Mouse (Mus musculus) gastrocnemius, adult 2 months (tissue): ENCODE data around the gene Gtf2a1l. TPM values are rescaled to one million over a fixed set of nuclear protein-coding genes. Genes with fewer than 3 reads are reported as not detected.

ENCODE experiments used
- DNase-seq: peaks from one replicate; pipeline ENCODE4 v3.0.0; 2022
- H3K27ac ChIP-seq: fragments of 200-600 bp; 2 replicates; pipeline ENCODE4 v1.8.1; 2022; ENCODE audit warnings: mild to moderate bottlenecking
- H3K4me3 ChIP-seq: fragments of 200-600 bp; 2 replicates; pipeline ENCODE4 v1.8.1; 2022; ENCODE audit warnings: mild to moderate bottlenecking, moderate library complexity
- CTCF ChIP-seq: fragments of 200-600 bp; IDR thresholded peaks from 2 replicates; pipeline ENCODE4 v1.8.1; 2022; ENCODE audit warnings: antibody characterized with exemption, mild to moderate bottlenecking, moderate library complexity
- intact Hi-C: fragments of 180-260 bp; cut with DNase I; formaldehyde crosslinking; loops from one replicate; pipeline ENCODE4 v1.15.1; 2025
- total RNA-seq, 2 experiments: library from RNA; stranded (reverse); gene quantifications; 2 replicates each; pipeline ENCODE4 v1.2.3; 2021

The Gtf2a1l gene
- total RNA-seq, 2 experiments from 2014 or later: not detected

GRCm38 (mm10) chr17:88670800-88671199, 2.3 kb downstream of the Gtf2a1l start:
- no peak overlapping the region for H3K4me3 ChIP-seq
- no peak overlapping the region for H3K27ac ChIP-seq
- DNase-seq: no peak
- TF ChIP-seq CTCF: no peak
- intact Hi-C loops: no loop called here

- no peak overlapping the region for H3K4me3 ChIP-seq
- TF ChIP-seq CTCF: no peak
- intact Hi-C loops: no loop called here
- DNase-seq: no peak
- H3K27ac ChIP-seq: no peak overlapping the region
Observed at GRCm38 (mm10) chr17:88675310-88676309, 7.2 kb downstream of the Gtf2a1l start.

- no peak for TF ChIP-seq CTCF
- Histone ChIP-seq H3K27ac (no peak overlapping the region), H3K4me3 (no peak overlapping the region)
- intact Hi-C loops: no loop called here
- DNase-seq: no peak
Observed at GRCm38 (mm10) chr17:88688226-88688625, 19.8 kb downstream of the Gtf2a1l start.

- TF ChIP-seq CTCF: no peak
- Histone ChIP-seq H3K4me3 (no peak overlapping the region), H3K27ac (no peak overlapping the region)
- intact Hi-C loops: no loop called here
- no peak for DNase-seq
Observed at GRCm38 (mm10) chr17:88696656-88697333, 28.3 kb downstream of the Gtf2a1l start.

GRCm38 (mm10) chr17:88700901-88701300, 32.4 kb downstream of the Gtf2a1l start:
- Histone ChIP-seq H3K4me3 (no peak overlapping the region), H3K27ac (no peak overlapping the region)
- intact Hi-C loops: no loop called here
- no peak for TF ChIP-seq CTCF
- no peak for DNase-seq

- Histone ChIP-seq H3K27ac (no peak overlapping the region), H3K4me3 (no peak overlapping the region)
- no peak for TF ChIP-seq CTCF
- intact Hi-C loops: no loop called here
- no peak for DNase-seq
Observed at GRCm38 (mm10) chr17:88702345-88702744, 33.9 kb downstream of the Gtf2a1l start.

- no peak overlapping the region for H3K27ac ChIP-seq
- no peak for DNase-seq
- no peak overlapping the region for H3K4me3 ChIP-seq
- intact Hi-C loops: no loop called here
- TF ChIP-seq CTCF: no peak
Observed at GRCm38 (mm10) chr17:88703112-88703511, 34.7 kb downstream of the Gtf2a1l start.

- no peak for DNase-seq
- H3K4me3 ChIP-seq: no peak overlapping the region
- no peak overlapping the region for H3K27ac ChIP-seq
- intact Hi-C loops: no loop called here
- TF ChIP-seq CTCF: no peak
Observed at GRCm38 (mm10) chr17:88706231-88706649, 37.8 kb downstream of the Gtf2a1l start.

GRCm38 (mm10) chr17:88749646-88750045, 81.2 kb downstream of the Gtf2a1l start:
- DNase-seq: no peak
- TF ChIP-seq CTCF: no peak
- H3K27ac ChIP-seq: no peak overlapping the region
- intact Hi-C loops: no loop called here
- H3K4me3 ChIP-seq: no peak overlapping the region

- Histone ChIP-seq H3K4me3 (peak overlapping the region; percentile 51), H3K27ac (no peak overlapping the region)
- peak; percentile 37 for DNase-seq
- intact Hi-C loops: loop anchor here (2.0 kb wide), 1 partner anchor 100 kb away; no protein-coding TSS in a partner anchor
- peak; percentile 55 for TF ChIP-seq CTCF
Observed at GRCm38 (mm10) chr17:88752827-88753471, 84.5 kb downstream of the Gtf2a1l start.

- TF ChIP-seq CTCF: no peak
- Histone ChIP-seq H3K27ac (no peak overlapping the region), H3K4me3 (peak overlapping the region; percentile 51)
- intact Hi-C loops: loop anchor here (2.0 kb wide), 1 partner anchor 101 kb away; no protein-coding TSS in a partner anchor
- no peak for DNase-seq
Observed at GRCm38 (mm10) chr17:88753472-88753857, 85.0 kb downstream of the Gtf2a1l start.

GRCm38 (mm10) chr17:88755776-88756175, 87.3 kb downstream of the Gtf2a1l start:
- DNase-seq: no peak
- intact Hi-C loops: no loop called here
- Histone ChIP-seq H3K27ac (no peak overlapping the region), H3K4me3 (no peak overlapping the region)
- no peak for TF ChIP-seq CTCF

- intact Hi-C loops: no loop called here
- H3K27ac ChIP-seq: no peak overlapping the region
- DNase-seq: no peak
- no peak for TF ChIP-seq CTCF
- H3K4me3 ChIP-seq: no peak overlapping the region
Observed at GRCm38 (mm10) chr17:88758003-88758437, 89.6 kb downstream of the Gtf2a1l start.
